ENCODE assay signal across 25 mouse cellular contexts in genomic region chr1:125923062-125923461, GRCm38 (mm10). TPM values are rescaled to one million over a fixed set of nuclear protein-coding genes. Genes with fewer than 3 reads are reported as not detected.
A peak's percentile ranks its signal among the peaks of the same experiment; 100 is the strongest.
DNase-seq lines count a peak whose midpoint lies in the region; ATAC-seq and TF ChIP-seq lines count a peak whose summit lies in the region.
"Had no signal": no experiment of that assay in that cellular context is flagged by ENCODE, and none has a peak within 500 bp of the region (broad histone marks: within the 10 kb centered on the region; RNA-seq: fewer than 3 reads in every experiment).

No protein-coding gene starts in this region.

- H3K27ac ChIP-seq in forebrain, postnatal 0 days (ENCODE audit: low read depth, low read length): no peak overlapping the region
- H3K27ac ChIP-seq in forebrain, embryonic 15.5 days (replicated peaks): no peak overlapping the region
- no peak overlapping the region for H3K27ac ChIP-seq in kidney, postnatal 0 days
- no peak overlapping the region for H3K27ac ChIP-seq in midbrain, embryonic 11.5 days (ENCODE audit: low read depth, low read length)
- no peak overlapping the region for H3K27ac ChIP-seq in midbrain, embryonic 10.5 days (replicated peaks)
- H3K27ac ChIP-seq: forebrain, embryonic 13.5 days; hindbrain, embryonic 12.5 days; limb, embryonic 13.5 days; neural tube, embryonic 15.5 days had no signal

- no peak overlapping the region for H3K9ac ChIP-seq in forebrain, postnatal 0 days
- H3K9ac ChIP-seq in forebrain, embryonic 15.5 days (replicated peaks): no peak overlapping the region
- H3K9ac ChIP-seq in kidney, postnatal 0 days (ENCODE audit: low read depth, low read length): no peak overlapping the region
- no peak overlapping the region for H3K9ac ChIP-seq in midbrain, embryonic 11.5 days (ENCODE audit: low read length)
- H3K9ac ChIP-seq: forebrain, embryonic 13.5 days; hindbrain, embryonic 12.5 days; limb, embryonic 13.5 days; neural tube, embryonic 15.5 days had no signal

- H3K36me3 ChIP-seq in forebrain, postnatal 0 days (ENCODE audit: insufficient read depth): no peaks in the 10 kb centered on the region
- H3K36me3 ChIP-seq in forebrain, embryonic 15.5 days: no peaks in the 10 kb centered on the region
- no peaks in the 10 kb centered on the region for H3K36me3 ChIP-seq in kidney, postnatal 0 days (ENCODE audit: insufficient read depth, low read length)
- H3K36me3 ChIP-seq in midbrain, embryonic 11.5 days (ENCODE audit: control insufficient read depth, insufficient read depth, low read length): no peaks in the 10 kb centered on the region
- H3K36me3 ChIP-seq in midbrain, embryonic 10.5 days: 0 out of 2 replicates have a peak, but pooled peaks cover 3% of the 10 kb centered on the region
- H3K36me3 ChIP-seq: hindbrain, embryonic 12.5 days; limb, embryonic 13.5 days; neural tube, embryonic 15.5 days had no signal

- no peak for DNase-seq in forebrain, postnatal 0 days
- peak; percentile 8 for DNase-seq in kidney, postnatal 0 days (ENCODE audit: low spot score)
- DNase-seq in kidney, postnatal 10 days: no peak
- peak; percentile 62 for DNase-seq in midbrain, embryonic 11.5 days (ENCODE audit: low spot score, missing footprints)
- DNase-seq in midbrain, embryonic 10.5 days (ENCODE audit: low spot score): no peak
- DNase-seq in brain, adult 2 months (ENCODE audit: low read depth, low spot score): peak; percentile 21
- no peak for DNase-seq in thymus, postnatal 4 days
- DNase-seq: adrenal gland, adult 2 months; adrenal gland, postnatal 36 days; cerebellum, adult 8-10 months; cerebellum, postnatal 25 days; kidney, adult 2 months; layer of hippocampus, adult 9-11 months; lung, postnatal 14 days; retina, postnatal 1 day; right cerebral cortex, postnatal 14 days had no signal

- no peaks in the 10 kb centered on the region for H3K4me1 ChIP-seq in forebrain, postnatal 0 days (ENCODE audit: insufficient read depth)
- H3K4me1 ChIP-seq in forebrain, embryonic 15.5 days: no peaks in the 10 kb centered on the region
- H3K4me1 ChIP-seq in kidney, postnatal 0 days (replicated peaks; ENCODE audit: insufficient read depth, low read length): no peaks in the 10 kb centered on the region
- no peaks in the 10 kb centered on the region for H3K4me1 ChIP-seq in midbrain, embryonic 11.5 days (ENCODE audit: control insufficient read depth, insufficient read depth, low read length)
- no peaks in the 10 kb centered on the region for H3K4me1 ChIP-seq in midbrain, embryonic 10.5 days
- H3K4me1 ChIP-seq: hindbrain, embryonic 12.5 days; limb, embryonic 13.5 days; neural tube, embryonic 15.5 days had no signal

- TF ChIP-seq CTCF in forebrain, postnatal 0 days (IDR thresholded peaks at IDR 0.05; ENCODE audit: low read depth): peak; percentile 50
- TF ChIP-seq CTCF in kidney, postnatal 0 days (IDR thresholded peaks at IDR 0.05; ENCODE audit: low read depth): peak; percentile 39

- no peak for ATAC-seq in forebrain, postnatal 0 days
- ATAC-seq in forebrain, embryonic 15.5 days (replicated peaks): no peak
- no peak for ATAC-seq in kidney, postnatal 0 days (replicated peaks; ENCODE audit: low FRiP score, low read depth)
- ATAC-seq in midbrain, embryonic 11.5 days (ENCODE audit: low FRiP score): no peak
- ATAC-seq: forebrain, embryonic 13.5 days; inflammation-experienced regulatory T-cells, adult 6 months had no signal

- no peaks in the 10 kb centered on the region for H3K9me3 ChIP-seq in forebrain, postnatal 0 days (ENCODE audit: low read length)
- H3K9me3 ChIP-seq in forebrain, embryonic 15.5 days: no peaks in the 10 kb centered on the region
- no peaks in the 10 kb centered on the region for H3K9me3 ChIP-seq in kidney, postnatal 0 days (replicated peaks; ENCODE audit: low read length)
- peaks cover 3% of the 10 kb centered on the region; the same call in 1 of the 2 replicates for H3K9me3 ChIP-seq in midbrain, embryonic 11.5 days (ENCODE audit: control insufficient read depth, low read length)
- H3K9me3 ChIP-seq in midbrain, embryonic 10.5 days (replicated peaks): peaks cover 12% of the 10 kb centered on the region
- H3K9me3 ChIP-seq: limb, embryonic 13.5 days; neural tube, embryonic 15.5 days had no signal

- H3K4me3 ChIP-seq in forebrain, postnatal 0 days (ENCODE audit: low read depth, low read length): no peak overlapping the region
- H3K4me3 ChIP-seq in forebrain, embryonic 15.5 days: no peak overlapping the region
- no peak overlapping the region for H3K4me3 ChIP-seq in kidney, postnatal 0 days (replicated peaks; ENCODE audit: low read depth, low read length)
- H3K4me3 ChIP-seq in midbrain, embryonic 11.5 days (ENCODE audit: low read depth, low read length): no peak overlapping the region
- no peak overlapping the region for H3K4me3 ChIP-seq in midbrain, embryonic 10.5 days
- H3K4me3 ChIP-seq: forebrain, embryonic 13.5 days; hindbrain, embryonic 12.5 days; limb, embryonic 13.5 days; neural tube, embryonic 15.5 days had no signal

- no peaks in the 10 kb centered on the region for H3K27me3 ChIP-seq in forebrain, postnatal 0 days (ENCODE audit: insufficient read depth, low read length)
- H3K27me3 ChIP-seq in forebrain, embryonic 15.5 days: no peaks in the 10 kb centered on the region
- H3K27me3 ChIP-seq in kidney, postnatal 0 days (ENCODE audit: insufficient read depth, low read length): no peaks in the 10 kb centered on the region
- H3K27me3 ChIP-seq in midbrain, embryonic 11.5 days (ENCODE audit: control insufficient read depth, insufficient read depth, low read length): no peaks in the 10 kb centered on the region
- no peaks in the 10 kb centered on the region for H3K27me3 ChIP-seq in midbrain, embryonic 10.5 days (ENCODE audit: low read depth, poor library complexity, severe bottlenecking)
- H3K27me3 ChIP-seq: forebrain, embryonic 13.5 days; hindbrain, embryonic 12.5 days; limb, embryonic 13.5 days; neural tube, embryonic 15.5 days had no signal

- WGBS in forebrain, postnatal 0 days: 63% methylated on average over 2 of the region's 2 CpGs
- 80% methylated on average over 2 of the region's 2 CpGs for WGBS in forebrain, embryonic 15.5 days
- WGBS in kidney, postnatal 0 days: 54% methylated on average over 2 of the region's 2 CpGs
- WGBS in midbrain, embryonic 11.5 days: 79% methylated on average over 2 of the region's 2 CpGs
- WGBS in midbrain, embryonic 10.5 days: 83% methylated on average over 2 of the region's 2 CpGs

- H3K4me2 ChIP-seq in forebrain, postnatal 0 days (ENCODE audit: low read depth): no peak overlapping the region
- H3K4me2 ChIP-seq in forebrain, embryonic 15.5 days (replicated peaks): no peak overlapping the region
- no peak overlapping the region for H3K4me2 ChIP-seq in kidney, postnatal 0 days (ENCODE audit: low read length)
- no peak overlapping the region for H3K4me2 ChIP-seq in midbrain, embryonic 11.5 days
- H3K4me2 ChIP-seq: forebrain, embryonic 13.5 days; hindbrain, embryonic 12.5 days; limb, embryonic 13.5 days; liver, embryonic 11.5 days; neural tube, embryonic 15.5 days had no signal

RNA-seq across cellular contexts. Expression of gene Lypd1, which starts 10.2 kb away (rescaled TPM):
- total RNA-seq in forebrain, postnatal 0 days (2014; rRNA removed): 58.9 and 88.7 TPM in 2 replicates
- 51.1 and 76.1 TPM in 2 replicates for polyA plus RNA-seq in forebrain, postnatal 0 days (2015; fragmentation: Nextera tagmentation; extraction: Ambion mirVana)
- polyA plus RNA-seq in forebrain, embryonic 15.5 days (2015; fragmentation: Nextera tagmentation; extraction: Ambion mirVana): 26.7 and 34.4 TPM in 2 replicates
- 1.6 and 2.1 TPM in 2 replicates for polyA plus RNA-seq in kidney, postnatal 0 days (2015; fragmentation: Nextera tagmentation; extraction: Ambion mirVana)
- 4.3 and 5.3 TPM in 2 replicates for polyA plus RNA-seq in midbrain, embryonic 11.5 days (2014; fragmentation: Nextera tagmentation; extraction: Ambion mirVana)
- polyA plus RNA-seq in midbrain, embryonic 10.5 days (2016; fragmentation: Nextera tagmentation; extraction: Ambion mirVana): 3.3 and 5.2 TPM in 2 replicates
- total RNA-seq: gastrocnemius, adult 8-10 months; MEL had no signal
- polyA plus RNA-seq: inflammation-experienced regulatory T-cells, adult 6 months had no signal

Comparison
In these comparisons a context has a peak if more than half of its experiments do, and no peak if none do; other contexts are left out.
1. DNase-seq: peak in kidney, postnatal 0 days (single experiment), midbrain, embryonic 11.5 days (single experiment) and brain, adult 2 months (single experiment); none in forebrain, postnatal 0 days (single experiment), kidney, postnatal 10 days (single experiment), midbrain, embryonic 10.5 days (single experiment) and thymus, postnatal 4 days (single experiment).